Mouse (Mus musculus) hindbrain, embryonic 14.5 days (tissue): ENCODE measurements around the gene Nudt9. TPM values are rescaled to one million over a fixed set of nuclear protein-coding genes. Genes with fewer than 3 reads are reported as not detected.

Experiments
- ATAC-seq: fragments of 200-750 bp; cut with Nextera tagmentation; 2 replicates; pipeline ENCODE4 v1.8.0; 2017; ENCODE audit warnings: moderate number of reproducible peaks, mild to moderate bottlenecking, moderate TSS enrichment, moderate library complexity; ENCODE audit not compliant: low FRiP score
- DNase-seq: peaks from one replicate; pipeline ENCODE4 v3.0.0-alpha.2; 2015; ENCODE audit warnings: low spot score
- H3K27ac ChIP-seq: fragments of 300-500 bp; sonication (generic); 2 replicates; pipeline ENCODE4 v1.5.1; 2014; ENCODE audit warnings: mild to moderate bottlenecking, moderate library complexity
- H3K27me3 ChIP-seq: fragments of 300-500 bp; sonication (generic); 2 replicates; pipeline ENCODE4 v1.6.1; 2014; ENCODE audit warnings: mild to moderate bottlenecking, low read length, mixed read lengths; ENCODE audit not compliant: control insufficient read depth, insufficient read depth
- H3K36me3 ChIP-seq: fragments of 300-500 bp; sonication (generic); replicated peaks from 2 replicates; pipeline ENCODE4 v1.6.1; 2014; ENCODE audit not compliant: control insufficient read depth, insufficient read depth
- H3K4me1 ChIP-seq: fragments of 300-500 bp; sonication (generic); replicated peaks from 2 replicates; pipeline ENCODE4 v1.6.1; 2014; ENCODE audit warnings: antibody characterized with exemption, low read length, mixed read lengths; ENCODE audit not compliant: control insufficient read depth, insufficient read depth
- H3K4me2 ChIP-seq: fragments of 300-500 bp; sonication (generic); replicated peaks from 2 replicates; pipeline ENCODE4 v1.6.1; 2014; ENCODE audit warnings: mild to moderate bottlenecking, moderate library complexity
- H3K4me3 ChIP-seq: fragments of 300-500 bp; sonication (generic); replicated peaks from 2 replicates; pipeline ENCODE4 v1.5.1; 2014; ENCODE audit warnings: mild to moderate bottlenecking, low read length
- H3K9ac ChIP-seq: fragments of 300-500 bp; sonication (generic); 2 replicates; pipeline ENCODE4 v1.6.1; 2014
- H3K9me3 ChIP-seq: fragments of 300-500 bp; sonication (generic); 2 replicates; pipeline ENCODE4 v1.6.1; 2016; ENCODE audit warnings: low read length; ENCODE audit not compliant: control insufficient read depth
- WGBS: fragments of 180-500 bp; shearing (Covaris S2); extraction: QIAGEN DNeasy Blood & Tissue Kit; methylation state at CpG from one replicate; pipeline ENCODE4 v1.1.7; 2014; 5-methylcytosine and 5-hydroxymethylcytosine counted together
- microRNA-seq: library from miRNA; unstranded; fragments of <30 nt; microRNA quantifications from one replicate; pipeline ENCODE4, GENCODE M21; 2016
- polyA plus RNA-seq: library from polyadenylated mRNA; unstranded; fragments of >200 nt; fragmentation: Nextera tagmentation; extraction: Ambion mirVana; gene quantifications from 2 replicates; pipeline ENCODE4 v1.2.1, GENCODE M21; 2014

Gene Nudt9
- polyA plus RNA-seq, 1 experiment from 2014 or later = 67.2 TPM

DNA sequence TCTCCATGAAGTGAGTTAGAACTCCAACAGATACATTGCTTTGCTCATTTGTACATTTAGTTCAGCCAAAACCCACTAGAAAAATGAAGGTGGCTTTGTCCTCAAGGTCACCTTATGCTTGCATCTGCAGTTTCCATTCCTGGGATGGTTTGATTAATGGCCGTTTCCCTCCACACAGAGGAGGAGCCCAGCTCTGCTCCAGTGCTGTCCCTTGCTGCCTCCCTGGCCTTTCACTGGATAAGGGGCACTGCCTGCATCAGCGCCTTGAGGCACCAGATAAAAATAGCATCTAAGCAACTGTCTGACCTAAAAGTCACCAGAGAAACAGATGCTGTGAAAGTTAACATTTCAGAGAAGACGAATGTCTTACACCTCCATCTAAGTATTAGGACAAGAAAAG lies 63.4 kb downstream of the Nudt9 start:
- DNase-seq (peak; percentile 57), ATAC-seq (no peak)
- 18% methylated on average over 3 of the region's 3 CpGs for WGBS
- H3K27ac ChIP-seq = peak overlapping the region; percentile 86
- H3K9me3 ChIP-seq = no peaks in the 10 kb centered on the region
- H3K4me2 ChIP-seq = peak overlapping the region; percentile 49
- peaks cover 53% of the 10 kb centered on the region for H3K4me1 ChIP-seq
- no peaks in the 10 kb centered on the region for H3K27me3 ChIP-seq
- no peaks in the 10 kb centered on the region for H3K36me3 ChIP-seq
- peak overlapping the region; percentile 51 for H3K9ac ChIP-seq
- H3K4me3 ChIP-seq = peak overlapping the region; percentile 17

DNA sequence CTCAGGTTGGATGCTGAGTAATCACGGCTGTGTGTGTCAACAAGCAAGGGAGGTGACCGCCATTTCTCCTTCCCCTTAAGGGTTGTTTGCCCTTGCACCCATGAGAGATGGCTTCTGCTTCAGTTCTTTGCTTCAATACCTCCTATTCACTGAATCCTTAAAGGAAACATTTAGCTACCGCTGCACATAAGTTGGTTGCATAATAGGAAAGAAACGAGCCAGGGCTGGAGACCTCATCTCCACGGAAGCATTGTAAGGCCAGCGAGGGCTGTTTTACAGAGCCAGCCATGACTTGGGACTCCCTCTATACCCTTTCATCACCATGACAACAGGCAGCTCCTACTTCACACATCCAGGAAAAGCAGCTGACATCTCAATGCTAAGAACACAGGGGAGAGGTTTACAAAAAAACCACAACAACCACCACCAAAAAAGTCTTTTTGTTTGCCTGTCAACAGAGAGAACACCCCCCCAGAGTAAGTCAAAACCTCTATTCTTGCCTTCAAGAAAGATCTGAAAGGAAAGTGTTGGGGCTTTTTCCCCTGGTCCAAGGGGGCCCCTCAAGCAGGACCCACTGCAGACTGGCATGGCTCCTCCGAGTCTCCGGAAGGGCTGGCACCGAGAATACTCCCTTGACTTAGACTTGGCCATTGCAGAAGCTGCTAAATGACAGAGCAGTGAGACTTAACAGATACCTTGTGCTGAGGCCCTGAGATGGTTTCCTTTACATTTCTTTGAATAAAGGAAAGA lies 64.2 kb downstream of the Nudt9 start:
- Histone ChIP-seq H3K9ac (peak overlapping the region; percentile 51), H3K4me2 (peak overlapping the region; percentile 49), H3K4me1 (peaks cover 53% of the 10 kb centered on the region), H3K36me3 (no peaks in the 10 kb centered on the region), H3K4me3 (0 out of 2 replicates have a peak overlapping the region, but pooled peaks have one; percentile 22), H3K9me3 (no peaks in the 10 kb centered on the region), H3K27me3 (no peaks in the 10 kb centered on the region), H3K27ac (peak overlapping the region; percentile 86)
- DNase-seq (peak; percentile 76), ATAC-seq (peak; percentile 82)
- 7% methylated on average over 9 of the region's 9 CpGs for WGBS

DNA sequence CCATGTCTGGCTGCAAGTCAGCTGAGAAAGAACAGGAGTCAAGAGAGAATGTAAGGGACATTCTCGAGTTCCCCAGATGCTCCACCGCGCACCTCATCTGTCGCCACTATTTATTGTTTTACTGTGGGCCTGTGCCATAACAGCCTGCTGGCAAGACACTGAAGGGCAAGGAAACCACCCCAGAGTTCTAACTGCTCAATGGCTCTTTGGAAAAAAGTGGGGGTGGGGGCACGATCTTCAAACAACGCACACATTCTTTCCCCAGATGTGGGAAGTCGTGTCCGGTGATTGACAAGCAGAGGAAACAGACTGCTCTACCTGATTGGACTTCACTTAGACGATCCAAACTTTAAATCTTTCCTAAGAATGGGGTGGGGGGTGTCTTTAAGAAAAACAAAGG lies 65.9 kb downstream of the Nudt9 start:
- H3K9me3 ChIP-seq = no peaks in the 10 kb centered on the region
- peak overlapping the region; percentile 22 for H3K4me3 ChIP-seq
- H3K9ac ChIP-seq = peak overlapping the region; percentile 57; the same call in 1 of the 2 replicates
- H3K4me1 ChIP-seq = peaks cover 53% of the 10 kb centered on the region
- DNase-seq = no peak
- peak overlapping the region; percentile 49 for H3K4me2 ChIP-seq
- WGBS = 10% methylated on average over 9 of the region's 9 CpGs
- no peaks in the 10 kb centered on the region for H3K27me3 ChIP-seq
- ATAC-seq = no peak
- H3K27ac ChIP-seq = peak overlapping the region; percentile 86
- no peaks in the 10 kb centered on the region for H3K36me3 ChIP-seq

DNA sequence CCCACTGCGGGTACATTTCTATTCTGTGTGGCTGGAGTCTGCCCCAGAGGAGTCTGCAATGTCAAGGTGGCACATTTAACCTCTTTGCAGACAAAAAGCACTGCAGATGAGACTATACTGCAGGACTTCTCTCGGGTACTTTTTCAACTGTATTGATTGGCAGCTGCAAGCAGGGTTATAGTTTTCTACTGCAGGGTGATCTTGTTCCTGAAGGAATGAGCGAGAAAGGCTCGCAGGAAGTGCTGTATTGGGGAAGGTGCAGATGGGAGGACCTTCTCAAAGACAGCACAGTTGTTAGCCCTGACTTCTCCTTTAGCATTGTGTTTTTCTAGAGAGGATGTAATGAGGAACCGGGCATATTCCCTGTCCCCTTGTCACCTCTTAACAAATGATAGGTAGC lies 66.4 kb downstream of the Nudt9 start:
- no peaks in the 10 kb centered on the region for H3K36me3 ChIP-seq
- H3K27me3 ChIP-seq = no peaks in the 10 kb centered on the region
- ATAC-seq (no peak), DNase-seq (no peak)
- WGBS = 11% methylated on average over 5 of the region's 5 CpGs
- peak overlapping the region; percentile 57 for H3K9ac ChIP-seq
- H3K9me3 ChIP-seq = no peaks in the 10 kb centered on the region
- peaks cover 53% of the 10 kb centered on the region for H3K4me1 ChIP-seq
- peak overlapping the region; percentile 22 for H3K4me3 ChIP-seq
- H3K4me2 ChIP-seq = peak overlapping the region; percentile 49
- H3K27ac ChIP-seq = peak overlapping the region; percentile 86

DNA sequence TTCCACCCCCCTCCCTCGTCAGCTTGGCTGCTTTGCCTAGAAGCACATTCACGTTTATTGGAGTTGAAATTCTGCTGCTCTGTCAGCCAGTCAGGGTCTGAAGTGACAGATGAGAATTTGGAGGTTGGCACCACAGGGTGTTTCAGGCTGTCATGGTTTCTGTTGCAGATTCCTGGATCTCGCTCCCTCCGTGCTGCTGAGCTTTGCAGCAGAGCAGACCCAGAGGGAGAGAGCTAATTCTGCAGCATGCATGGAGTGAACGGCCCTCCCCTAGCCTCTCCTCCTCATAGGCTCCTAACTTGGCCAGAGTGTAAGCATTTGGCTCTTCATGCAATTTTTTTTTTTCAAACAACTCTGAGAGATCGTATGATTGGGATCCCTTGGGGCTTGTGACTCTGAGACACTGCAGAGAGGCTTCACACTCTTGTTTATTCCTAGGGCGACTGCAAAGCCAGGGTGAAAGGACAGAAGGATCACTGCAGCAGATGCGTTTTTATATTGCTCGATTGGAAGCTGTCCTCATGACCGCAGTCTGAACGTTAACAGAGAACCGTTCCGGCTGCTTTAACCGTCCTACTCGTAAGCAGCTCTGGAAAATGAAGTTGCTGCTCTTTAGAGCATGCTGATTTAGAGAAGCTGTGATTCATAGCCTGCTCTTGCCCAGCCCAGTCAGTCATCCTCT lies 67.5 kb downstream of the Nudt9 start, which contains the start of gene Sparcl1:
Sparcl1 (minus strand) TSS at position 243 of the 682 bp plus-strand sequence.
- 9% methylated on average over 15 of the region's 15 CpGs for WGBS
- DNase-seq = peak; percentile 61
- Histone ChIP-seq H3K27me3 (no peaks in the 10 kb centered on the region), H3K9me3 (no peaks in the 10 kb centered on the region), H3K4me1 (peaks cover 47% of the 10 kb centered on the region), H3K36me3 (no peaks in the 10 kb centered on the region), H3K9ac (peak within 1 kb of the TSS; percentile 57), H3K4me2 (peak within 1 kb of the TSS; percentile 49), H3K4me3 (peak within 1 kb of the TSS; percentile 22), H3K27ac (peak within 1 kb of the TSS; percentile 86)
- peak; percentile 59 for ATAC-seq

Small RNA genes within 50 kb of the gene (microRNA-seq; reads per million reads assigned to microRNA genes)
- gene Mir5619 = 4.2 reads per million, percentile 19 among the genes with 10 or more reads in this experiment

Other genes starting within 250 kb of the Nudt9 start
- 45.4 and 47.5 TPM in 2 replicates for gene Klhl8, start 135.0 kb upstream of the Nudt9 start, polyA plus RNA-seq
- gene Hsd17b13, start 68.9 kb upstream of the Nudt9 start, polyA plus RNA-seq = not detected in 2 replicates
- 3.3 and 3.5 TPM in 2 replicates for gene Hsd17b11, start 24.4 kb upstream of the Nudt9 start, polyA plus RNA-seq
- not detected in 2 replicates for gene Gm17660, start 31.3 kb downstream of the Nudt9 start, polyA plus RNA-seq
- gene Sparcl1, start 67.4 kb downstream of the Nudt9 start, polyA plus RNA-seq = 286 and 356 TPM in 2 replicates
- gene Dspp, start 124.4 kb downstream of the Nudt9 start, polyA plus RNA-seq = not detected in 2 replicates
- gene Dmp1, start 156.3 kb downstream of the Nudt9 start, polyA plus RNA-seq = 0.21 and 0.23 TPM in 2 replicates